Mouse (Mus musculus) neural tube, embryonic 13.5 days (tissue): Measurements from ENCODE around the gene Pde4dip. TPM values are rescaled to one million over a fixed set of nuclear protein-coding genes. Genes with fewer than 3 reads are reported as not detected.

Experiments used
- ATAC-seq: fragments of 200-750 bp; cut with Nextera tagmentation; 2 replicates; pipeline ENCODE4 v1.8.0; 2017; ENCODE audit warnings: low read depth, mild to moderate bottlenecking, moderate TSS enrichment, moderate library complexity
- H3K27ac ChIP-seq: fragments of 300-500 bp; sonication (generic); replicated peaks from 2 replicates; pipeline ENCODE4 v1.5.1; 2015; ENCODE audit warnings: moderate library complexity, mild to moderate bottlenecking, inconsistent platforms
- H3K27me3 ChIP-seq: fragments of 300-500 bp; sonication (generic); 2 replicates; pipeline ENCODE4 v1.6.1; 2015; ENCODE audit warnings: mild to moderate bottlenecking, inconsistent platforms
- H3K36me3 ChIP-seq: fragments of 300-500 bp; sonication (generic); 2 replicates; pipeline ENCODE4 v1.6.1; 2015; ENCODE audit warnings: mild to moderate bottlenecking, inconsistent platforms
- H3K4me1 ChIP-seq: fragments of 300-500 bp; sonication (generic); replicated peaks from 2 replicates; pipeline ENCODE4 v1.6.1; 2015; ENCODE audit warnings: inconsistent platforms
- H3K4me2 ChIP-seq: fragments of 300-500 bp; sonication (generic); 2 replicates; pipeline ENCODE4 v1.6.1; 2015; ENCODE audit warnings: inconsistent platforms, mild to moderate bottlenecking, moderate library complexity
- H3K4me3 ChIP-seq: fragments of 300-500 bp; sonication (generic); 2 replicates; pipeline ENCODE4 v1.5.1; 2015; ENCODE audit warnings: mild to moderate bottlenecking, inconsistent platforms
- H3K9ac ChIP-seq: fragments of 300-500 bp; sonication (generic); 2 replicates; pipeline ENCODE4 v1.6.1; 2015; ENCODE audit warnings: moderate library complexity, mild to moderate bottlenecking, inconsistent platforms
- H3K9me3 ChIP-seq: fragments of 300-500 bp; sonication (generic); 2 replicates; pipeline ENCODE4 v1.6.1; 2016; ENCODE audit warnings: inconsistent platforms
- WGBS: fragments of 180-500 bp; shearing (Covaris S2); methylation state at CpG from one replicate; pipeline ENCODE4 v1.1.7; 2015; 5-methylcytosine and 5-hydroxymethylcytosine counted together
- polyA plus RNA-seq: library from polyadenylated mRNA; unstranded; fragments of >200 nt; fragmentation: Nextera tagmentation; extraction: Ambion mirVana; gene quantifications from 2 replicates; pipeline ENCODE4 v1.2.1, GENCODE M21; 2015

The Pde4dip gene
- polyA plus RNA-seq, 1 experiment from 2014 or later, result 66.6 TPM

- no peak overlapping the region for H3K4me2 ChIP-seq
- H3K9me3 ChIP-seq, result no peaks in the 10 kb centered on the region
- no peak overlapping the region for H3K27ac ChIP-seq
- no peaks in the 10 kb centered on the region for H3K36me3 ChIP-seq
- H3K4me3 ChIP-seq, result no peak overlapping the region
- peaks cover 16% of the 10 kb centered on the region for H3K27me3 ChIP-seq
- H3K4me1 ChIP-seq, result no peaks in the 10 kb centered on the region
- no peak for ATAC-seq
- H3K9ac ChIP-seq, result no peak overlapping the region
- 51% methylated on average over 6 of the region's 6 CpGs for WGBS
Observed at GRCm38 (mm10) chr3:97894695-97895094, 6.2 kb upstream of the Pde4dip start.

DNA sequence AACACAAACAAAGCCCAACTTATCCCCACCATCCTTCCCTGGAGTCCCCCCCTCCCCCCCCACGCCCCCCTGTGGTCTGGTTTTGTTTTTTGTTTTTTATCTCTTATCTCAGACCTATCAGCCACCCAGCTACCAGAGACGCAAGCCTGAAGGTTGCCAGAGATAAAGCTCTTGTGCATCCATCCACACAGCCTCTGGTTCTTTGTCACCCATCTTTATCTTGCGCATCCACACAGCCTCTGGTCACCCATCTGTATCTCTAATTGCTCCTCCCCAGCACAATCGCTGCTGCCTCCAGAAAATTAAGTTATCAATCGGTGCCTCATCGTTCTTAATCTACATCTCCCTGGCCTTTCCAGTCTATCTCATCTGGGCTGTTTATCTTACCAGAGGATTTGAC is 1.7 kb upstream of the Pde4dip start:
- H3K4me3 ChIP-seq, result no peak overlapping the region
- no peak overlapping the region for H3K27ac ChIP-seq
- H3K9me3 ChIP-seq, result no peaks in the 10 kb centered on the region
- H3K9ac ChIP-seq, result no peak overlapping the region
- H3K27me3 ChIP-seq, result peaks cover 25% of the 10 kb centered on the region
- peaks cover 15% of the 10 kb centered on the region for H3K4me1 ChIP-seq
- WGBS, result 82% methylated on average over 6 of the region's 6 CpGs
- H3K36me3 ChIP-seq, result no peaks in the 10 kb centered on the region
- ATAC-seq, result no peak
- H3K4me2 ChIP-seq, result no peak overlapping the region

- Histone ChIP-seq H3K27me3 (peaks cover 18% of the 10 kb centered on the region), H3K9me3 (no peaks in the 10 kb centered on the region), H3K4me1 (peaks cover 15% of the 10 kb centered on the region), H3K4me3 (peak overlapping the region; percentile 65), H3K9ac (peak overlapping the region; percentile 87), H3K4me2 (peak overlapping the region; percentile 84), H3K36me3 (no peaks in the 10 kb centered on the region), H3K27ac (peak overlapping the region; percentile 81)
- ATAC-seq, result peak; percentile 29; the same call in 1 of the 2 replicates
- 69% methylated on average over 5 of the region's 5 CpGs for WGBS
Observed at GRCm38 (mm10) chr3:97887785-97888167, 731 bp downstream of the Pde4dip start.

DNA sequence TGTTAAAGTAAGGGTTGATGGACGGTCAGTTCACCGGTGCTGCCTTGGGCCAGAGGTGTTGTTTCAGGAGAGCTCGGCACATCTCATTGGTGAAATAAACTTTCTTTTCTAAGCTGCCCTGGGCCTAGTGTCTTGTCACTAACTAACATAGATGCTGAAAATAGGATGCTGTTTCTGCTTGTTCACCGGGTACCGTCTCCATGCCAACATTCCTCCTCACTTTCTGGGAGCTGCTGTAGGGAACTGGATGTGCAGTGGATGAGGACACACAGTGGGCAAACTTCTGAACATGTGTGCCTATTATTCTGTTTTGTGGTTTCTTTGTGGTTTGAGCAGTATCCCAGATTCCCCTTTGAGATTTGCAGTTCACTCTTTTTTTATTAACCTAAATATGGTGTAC is 6.9 kb downstream of the Pde4dip start:
- Histone ChIP-seq H3K27ac (no peak overlapping the region), H3K9ac (no peak overlapping the region), H3K4me3 (no peak overlapping the region), H3K4me1 (peaks cover 2% of the 10 kb centered on the region), H3K27me3 (no peaks in the 10 kb centered on the region), H3K36me3 (no peaks in the 10 kb centered on the region), H3K4me2 (no peak overlapping the region), H3K9me3 (no peaks in the 10 kb centered on the region)
- no peak for ATAC-seq
- WGBS, result 96% methylated on average over 5 of the region's 5 CpGs

GRCm38 (mm10) chr3:97879222-97879621 is 9.3 kb downstream of the Pde4dip start:
- Histone ChIP-seq H3K4me1 (peaks cover 10% of the 10 kb centered on the region), H3K9me3 (no peaks in the 10 kb centered on the region), H3K4me3 (no peak overlapping the region), H3K9ac (no peak overlapping the region), H3K27me3 (no peaks in the 10 kb centered on the region), H3K27ac (no peak overlapping the region), H3K36me3 (no peaks in the 10 kb centered on the region), H3K4me2 (no peak overlapping the region)
- 20% methylated on average over 5 of the region's 5 CpGs for WGBS
- no peak for ATAC-seq

DNA sequence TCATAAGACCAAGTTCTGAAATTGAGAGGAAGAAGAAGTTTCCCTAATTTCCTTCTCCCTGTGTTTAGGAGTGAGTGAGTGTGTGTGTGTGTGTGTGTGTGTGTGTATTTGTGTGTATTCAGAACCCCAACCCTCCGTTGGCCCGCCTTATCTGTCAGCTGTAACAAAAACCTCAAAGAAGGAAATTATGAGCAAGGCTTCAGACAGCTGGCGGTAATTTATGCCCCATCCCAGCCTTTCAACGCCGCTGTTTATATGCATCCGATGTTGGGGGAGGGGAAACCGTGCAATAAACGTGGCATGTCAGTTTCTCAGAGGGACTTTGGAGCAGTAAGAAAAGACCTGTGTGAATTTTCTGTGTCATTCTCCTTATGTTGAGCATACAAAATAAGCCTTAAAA is 12.2 kb downstream of the Pde4dip start:
- Histone ChIP-seq H3K9me3 (no peaks in the 10 kb centered on the region), H3K4me1 (peaks cover 10% of the 10 kb centered on the region), H3K27ac (no peak overlapping the region), H3K36me3 (no peaks in the 10 kb centered on the region), H3K4me3 (no peak overlapping the region), H3K27me3 (no peaks in the 10 kb centered on the region; the same call in 1 of the 2 replicates), H3K4me2 (no peak overlapping the region), H3K9ac (peak overlapping the region; percentile 31; the same call in 1 of the 2 replicates)
- WGBS, result 9% methylated on average over 8 of the region's 8 CpGs
- ATAC-seq, result no peak

- no peaks in the 10 kb centered on the region for H3K9me3 ChIP-seq
- 28% methylated on average over 5 of the region's 5 CpGs for WGBS
- no peak for ATAC-seq
Observed at GRCm38 (mm10) chr3:97874777-97875176, 13.7 kb downstream of the Pde4dip start.

GRCm38 (mm10) chr3:97869730-97870129 is 18.8 kb downstream of the Pde4dip start:
- no peak overlapping the region for H3K9ac ChIP-seq
- H3K27ac ChIP-seq, result no peak overlapping the region
- no peak for ATAC-seq
- H3K4me1 ChIP-seq, result peaks cover 11% of the 10 kb centered on the region
- no peak overlapping the region for H3K4me2 ChIP-seq
- WGBS, result 80% methylated on average over 4 of the region's 4 CpGs
- H3K4me3 ChIP-seq, result no peak overlapping the region
- H3K9me3 ChIP-seq, result no peaks in the 10 kb centered on the region
- peaks cover 39% of the 10 kb centered on the region for H3K27me3 ChIP-seq
- H3K36me3 ChIP-seq, result no peaks in the 10 kb centered on the region

More at GRCm38 (mm10) chr3:97874777-97875176, 13.7 kb downstream of the Pde4dip start:
- Histone ChIP-seq H3K4me3 (no peak overlapping the region), H3K36me3 (no peaks in the 10 kb centered on the region), H3K4me2 (no peak overlapping the region), H3K27me3 (peaks cover 1% of the 10 kb centered on the region), H3K27ac (no peak overlapping the region), H3K4me1 (peaks cover 10% of the 10 kb centered on the region), H3K9ac (no peak overlapping the region)

- Histone ChIP-seq H3K9me3 (no peaks in the 10 kb centered on the region), H3K27me3 (peaks cover 39% of the 10 kb centered on the region), H3K4me2 (peak overlapping the region; percentile 83; the same call in 1 of the 2 replicates), H3K4me1 (peaks cover 11% of the 10 kb centered on the region), H3K36me3 (no peaks in the 10 kb centered on the region), H3K4me3 (no peak overlapping the region), H3K27ac (no peak overlapping the region), H3K9ac (no peak overlapping the region)
- no peak for ATAC-seq
- WGBS, result 62% methylated on average over 5 of the region's 5 CpGs
Observed at GRCm38 (mm10) chr3:97868733-97869132, 19.8 kb downstream of the Pde4dip start.

- peak; percentile 93 for ATAC-seq
- peak overlapping the region; percentile 75 for H3K9ac ChIP-seq
- no peaks in the 10 kb centered on the region for H3K36me3 ChIP-seq
- peaks cover 11% of the 10 kb centered on the region for H3K4me1 ChIP-seq
- 3% methylated on average over 42 of the region's 42 CpGs for WGBS
- H3K4me2 ChIP-seq, result peak overlapping the region; percentile 83
- H3K9me3 ChIP-seq, result no peaks in the 10 kb centered on the region
- H3K27me3 ChIP-seq, result peaks cover 39% of the 10 kb centered on the region
- peak overlapping the region; percentile 54 for H3K4me3 ChIP-seq
- H3K27ac ChIP-seq, result peak overlapping the region; percentile 33
Observed at GRCm38 (mm10) chr3:97868024-97868689, 20.4 kb downstream of the Pde4dip start.

DNA sequence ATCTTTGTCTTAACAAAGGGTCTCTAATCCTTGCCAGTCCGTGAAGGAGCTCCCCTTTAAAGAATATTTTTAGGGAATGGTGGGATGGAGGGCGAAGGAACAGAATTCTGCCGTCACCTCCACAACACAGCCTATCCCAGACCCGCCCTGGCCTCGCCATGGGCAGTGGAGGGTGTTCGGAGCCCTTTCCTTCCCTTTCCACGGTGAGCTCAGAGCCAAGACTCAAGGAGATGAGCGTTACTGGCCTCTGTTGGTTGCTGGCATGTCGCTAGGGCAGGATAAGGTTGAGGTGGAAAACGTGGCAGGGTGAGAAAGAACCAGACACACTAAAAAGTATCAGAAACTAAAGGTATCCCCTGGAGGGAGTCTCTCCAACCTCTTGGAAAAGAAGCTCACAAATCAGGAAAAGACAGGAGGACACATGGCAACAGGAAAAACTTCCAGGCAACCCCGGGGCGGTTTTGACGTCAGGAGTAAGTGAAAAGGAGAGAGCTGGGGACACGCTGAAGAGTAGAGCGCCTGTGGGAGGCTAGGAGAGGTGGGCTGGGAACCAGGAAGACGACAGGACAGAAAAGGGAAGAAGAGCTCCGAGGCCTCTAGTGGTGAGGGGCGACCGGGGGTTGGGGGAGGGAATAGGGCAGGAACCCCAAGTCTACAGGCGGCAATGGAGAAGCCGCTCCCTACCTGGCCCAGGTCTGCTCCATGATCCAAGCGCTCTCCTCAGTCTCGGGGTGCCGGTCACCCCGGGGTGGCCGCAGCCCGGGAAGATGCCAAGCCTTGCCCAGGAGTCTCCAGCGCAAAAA is 21.1 kb downstream of the Pde4dip start:
- 3% methylated on average over 27 of the region's 28 CpGs for WGBS

GRCm38 (mm10) chr3:97866696-97867095 is 21.8 kb downstream of the Pde4dip start:
- 74% methylated on average over 4 of the region's 4 CpGs for WGBS
- ATAC-seq, result no peak
- Histone ChIP-seq H3K27ac (no peak overlapping the region), H3K4me3 (peak overlapping the region; percentile 54), H3K36me3 (no peaks in the 10 kb centered on the region), H3K4me2 (peak overlapping the region; percentile 83), H3K9ac (peak overlapping the region; percentile 75), H3K9me3 (no peaks in the 10 kb centered on the region), H3K4me1 (peaks cover 11% of the 10 kb centered on the region), H3K27me3 (peaks cover 39% of the 10 kb centered on the region)

More for the DNA sequence above, 21.1 kb downstream of the Pde4dip start:
- Histone ChIP-seq H3K36me3 (no peaks in the 10 kb centered on the region), H3K9me3 (no peaks in the 10 kb centered on the region), H3K27ac (peak overlapping the region; percentile 33), H3K4me2 (peak overlapping the region; percentile 83), H3K9ac (peak overlapping the region; percentile 75), H3K4me1 (peaks cover 11% of the 10 kb centered on the region), H3K27me3 (peaks cover 39% of the 10 kb centered on the region), H3K4me3 (peak overlapping the region; percentile 54)
- ATAC-seq, result peak; percentile 79
